Mouse (Mus musculus): Measurements from ENCODE around the gene Vps26b. TPM values are rescaled to one million over a fixed set of nuclear protein-coding genes. Genes with fewer than 3 reads are reported as not detected.

The Vps26b gene
- total RNA-seq (2017), result 27.7 and 30.5 TPM in 2 replicates

GRCm38 (mm10) chr9:27029828-27030762 lies at the start of gene Vps26b, which contains the start of gene Ncapd3:
Gene Vps26b, minus strand, starts transcription at chr9:27030065.
Gene Ncapd3, plus strand, starts transcription at chr9:27030175.
- ATAC-seq (ENCODE audit: extremely low read depth, insufficient number of reproducible peaks, low FRiP score, poor library complexity, severe bottlenecking), result peak; percentile 85

DNA sequence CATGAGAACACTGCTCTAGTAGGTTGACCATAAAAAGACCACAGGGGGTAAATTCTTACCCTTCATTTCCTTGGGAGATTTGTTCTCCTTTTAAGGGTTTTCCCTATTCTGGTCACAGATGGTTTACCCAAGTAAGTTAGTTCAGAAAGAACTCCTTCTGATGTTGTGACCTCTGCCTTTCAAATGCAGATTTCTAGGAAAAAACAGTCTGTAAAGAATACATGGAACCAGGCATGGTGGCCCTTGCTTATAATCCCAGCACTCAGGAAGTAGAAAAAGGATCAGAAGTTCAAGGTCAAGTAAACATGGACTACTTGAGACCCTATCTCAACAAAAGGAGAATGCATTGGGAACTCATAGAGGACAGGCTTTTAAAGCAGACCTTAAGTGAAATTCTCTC lies 45.9 kb upstream of the Vps26b start:
- no peak for ATAC-seq (ENCODE audit: extremely low read depth, insufficient number of reproducible peaks, low FRiP score, poor library complexity, severe bottlenecking)

DNA sequence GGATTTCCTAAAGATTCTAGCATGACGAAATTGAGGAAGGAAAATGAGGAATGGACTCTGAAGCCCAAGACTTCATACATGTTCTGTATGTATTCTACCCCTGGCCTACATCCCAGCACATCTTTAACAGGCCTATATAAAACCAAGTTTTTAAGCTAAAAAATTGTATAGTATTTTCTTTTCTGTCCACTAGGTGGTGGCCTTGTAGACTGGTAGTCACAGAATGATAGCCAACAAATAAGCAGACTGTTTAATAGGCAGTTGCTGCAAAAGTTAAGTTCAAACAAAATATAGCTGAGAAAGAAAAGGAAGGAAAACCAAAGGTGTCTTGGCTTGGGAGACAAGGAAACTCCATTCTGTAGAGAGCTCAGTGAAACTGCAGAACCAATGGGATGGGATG lies 44.8 kb upstream of the Vps26b start:
- ATAC-seq (ENCODE audit: extremely low read depth, insufficient number of reproducible peaks, low FRiP score, poor library complexity, severe bottlenecking), result no peak

GRCm38 (mm10) chr9:27070895-27071294 lies 41.0 kb upstream of the Vps26b start:
- ATAC-seq (ENCODE audit: extremely low read depth, insufficient number of reproducible peaks, low FRiP score, poor library complexity, severe bottlenecking), result no peak

- no peak for ATAC-seq (ENCODE audit: extremely low read depth, insufficient number of reproducible peaks, low FRiP score, poor library complexity, severe bottlenecking)
Observed at GRCm38 (mm10) chr9:27058341-27058740, 28.5 kb upstream of the Vps26b start.

DNA sequence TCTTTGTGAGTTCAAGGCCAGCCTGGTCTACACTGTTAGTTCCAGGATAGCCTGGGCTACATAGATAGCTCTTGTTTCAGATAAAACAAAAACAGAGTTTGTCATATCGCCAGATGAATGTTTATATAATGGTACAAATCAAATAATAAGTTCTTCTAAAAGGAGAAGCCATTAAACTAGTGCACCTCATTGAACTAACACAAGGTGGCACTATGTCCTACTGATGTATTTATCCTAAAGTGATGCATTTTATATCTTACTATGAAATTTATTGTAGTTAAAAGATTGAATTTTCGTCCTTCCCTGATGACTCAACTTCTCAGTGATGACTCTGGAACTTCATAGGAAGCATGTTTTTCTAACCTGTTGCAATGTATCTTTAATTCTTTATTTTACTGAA lies 19.6 kb upstream of the Vps26b start:
- no peak for ATAC-seq (ENCODE audit: extremely low read depth, insufficient number of reproducible peaks, low FRiP score, poor library complexity, severe bottlenecking)

DNA sequence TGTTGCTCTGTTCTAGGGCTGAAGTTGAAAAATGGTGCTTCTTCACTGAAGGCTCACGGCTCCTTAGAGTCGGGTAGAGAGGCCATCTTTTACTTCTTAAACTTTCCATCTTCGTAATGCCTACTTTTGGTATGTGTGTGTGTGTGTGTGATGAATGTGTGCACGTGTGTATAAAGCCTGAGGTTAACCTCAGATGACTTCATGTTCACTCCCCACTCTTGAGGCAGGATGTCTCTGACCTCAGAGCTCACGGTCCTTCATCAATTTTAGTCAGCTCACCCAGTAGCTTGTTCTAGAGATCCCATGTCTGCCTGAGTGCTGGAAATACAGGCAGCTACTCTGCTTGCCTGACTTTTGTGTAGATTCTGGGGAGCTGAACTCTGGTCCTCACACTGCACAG lies 14.0 kb upstream of the Vps26b start:
- no peak for ATAC-seq (ENCODE audit: extremely low read depth, insufficient number of reproducible peaks, low FRiP score, poor library complexity, severe bottlenecking)

DNA sequence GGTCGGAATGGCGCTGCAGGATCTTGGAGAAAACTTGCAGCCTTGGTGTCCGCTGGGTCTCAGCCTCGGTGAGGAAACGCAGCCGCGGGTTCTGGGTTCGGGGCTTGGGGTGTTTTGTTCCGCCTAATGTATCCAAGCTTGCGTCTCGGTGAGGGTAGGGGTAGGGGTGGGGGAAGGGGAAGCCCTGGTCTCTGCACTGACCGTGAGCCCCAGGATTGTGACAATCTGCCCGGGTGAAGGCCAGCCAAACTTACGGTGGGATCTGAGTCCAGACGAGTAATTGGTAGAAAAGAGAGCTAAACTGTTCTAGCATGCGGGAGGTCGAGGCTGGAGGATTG lies 867 bp upstream of the Vps26b start:
- no peak for ATAC-seq (ENCODE audit: extremely low read depth, insufficient number of reproducible peaks, low FRiP score, poor library complexity, severe bottlenecking)

GRCm38 (mm10) chr9:27029022-27029827 lies 640 bp downstream of the Vps26b start:
- ATAC-seq (ENCODE audit: extremely low read depth, insufficient number of reproducible peaks, low FRiP score, poor library complexity, severe bottlenecking), result no peak

DNA sequence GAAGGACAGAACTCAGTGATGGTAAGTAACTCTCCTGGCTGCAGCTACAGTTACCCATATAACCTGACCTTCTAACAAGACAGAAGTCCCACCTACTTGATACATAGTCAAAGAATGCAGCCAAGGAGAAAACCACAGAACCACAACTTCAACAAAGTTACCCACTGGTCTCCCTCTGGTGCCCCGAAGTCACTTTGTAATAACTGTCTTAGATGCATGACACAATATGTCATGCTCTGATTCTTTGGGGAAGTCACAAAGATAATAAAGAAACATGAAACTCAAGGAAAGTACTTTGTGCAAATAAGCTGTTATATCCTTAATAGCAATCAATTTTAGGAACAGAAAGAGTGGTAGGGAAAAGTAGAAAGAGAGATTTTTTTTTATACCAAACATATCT lies 3.2 kb downstream of the Vps26b start:
- ATAC-seq (ENCODE audit: extremely low read depth, insufficient number of reproducible peaks, low FRiP score, poor library complexity, severe bottlenecking), result peak; percentile 42; the same call in 1 of the 2 replicates

- peak; percentile 76 for ATAC-seq (ENCODE audit: extremely low read depth, insufficient number of reproducible peaks, low FRiP score, poor library complexity, severe bottlenecking)
Observed at GRCm38 (mm10) chr9:27023681-27024080, 6.2 kb downstream of the Vps26b start.

DNA sequence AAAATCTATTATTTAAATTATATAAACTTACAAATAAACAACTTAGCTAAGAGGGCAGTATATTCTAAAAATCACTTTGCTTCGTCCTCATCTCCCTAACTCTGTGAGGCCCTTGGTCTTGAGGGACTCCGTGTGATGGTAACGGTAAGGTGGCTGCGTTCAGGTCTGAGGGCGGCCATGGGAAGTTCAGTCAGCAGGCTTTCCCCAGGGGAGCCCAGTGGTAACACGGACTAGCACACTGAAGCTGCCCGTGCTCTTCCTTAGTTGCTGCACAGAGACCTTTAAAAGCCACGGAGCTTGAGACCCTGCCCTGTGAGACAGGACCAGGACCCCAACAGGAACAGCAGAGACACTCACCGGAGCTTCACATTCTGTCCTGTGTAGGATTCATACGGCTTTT lies 10.9 kb downstream of the Vps26b start:
- ATAC-seq (ENCODE audit: extremely low read depth, insufficient number of reproducible peaks, low FRiP score, poor library complexity, severe bottlenecking), result no peak

DNA sequence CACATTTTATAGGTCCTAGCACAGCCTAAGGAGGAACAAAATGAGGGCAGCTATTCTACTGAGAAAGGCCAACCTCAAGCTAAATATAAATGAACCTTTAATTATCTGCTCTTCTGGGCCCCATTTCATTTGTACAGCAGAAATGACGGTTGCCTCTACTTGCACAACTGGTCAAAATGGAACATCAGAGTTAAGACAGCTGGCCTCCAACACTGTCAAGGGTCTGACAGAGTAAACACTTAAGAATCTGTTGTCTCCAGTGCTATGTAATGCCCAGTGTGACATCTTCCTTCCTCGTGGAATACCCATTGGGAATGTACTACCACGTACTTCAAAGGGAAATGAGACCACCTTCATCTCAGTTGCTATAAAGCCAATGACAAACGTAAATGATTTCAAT lies 18.3 kb downstream of the Vps26b start:
- ATAC-seq (ENCODE audit: extremely low read depth, insufficient number of reproducible peaks, low FRiP score, poor library complexity, severe bottlenecking), result no peak

DNA sequence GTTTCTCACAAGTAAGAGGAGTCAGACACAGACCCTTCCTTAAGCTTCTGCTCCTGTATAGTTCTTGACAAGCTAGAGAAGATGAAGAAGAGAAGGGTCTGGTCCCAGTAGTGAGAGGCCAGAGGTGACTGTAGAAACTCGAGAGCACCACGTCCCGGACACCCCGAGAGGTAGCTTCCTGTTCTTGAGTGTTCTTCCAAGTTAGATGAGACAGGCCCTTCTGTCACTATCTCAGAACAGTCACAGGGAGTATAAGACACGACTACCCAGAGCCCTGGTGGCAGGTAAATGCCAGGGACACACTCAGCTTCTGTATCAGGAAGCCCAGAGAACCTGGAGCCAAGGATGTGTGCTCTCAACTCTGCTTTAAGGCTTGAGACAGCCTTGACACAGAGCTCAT lies 20.6 kb downstream of the Vps26b start:
- no peak for ATAC-seq (ENCODE audit: extremely low read depth, insufficient number of reproducible peaks, low FRiP score, poor library complexity, severe bottlenecking)

- ATAC-seq (ENCODE audit: extremely low read depth, insufficient number of reproducible peaks, low FRiP score, poor library complexity, severe bottlenecking), result no peak
Observed at GRCm38 (mm10) chr9:27006866-27007265, 23.0 kb downstream of the Vps26b start.

- ATAC-seq (ENCODE audit: extremely low read depth, insufficient number of reproducible peaks, low FRiP score, poor library complexity, severe bottlenecking), result no peak
Observed at GRCm38 (mm10) chr9:27005933-27006332, 23.9 kb downstream of the Vps26b start.

- no peak for ATAC-seq (ENCODE audit: extremely low read depth, insufficient number of reproducible peaks, low FRiP score, poor library complexity, severe bottlenecking)
Observed at GRCm38 (mm10) chr9:27005231-27005630, 24.6 kb downstream of the Vps26b start.

DNA sequence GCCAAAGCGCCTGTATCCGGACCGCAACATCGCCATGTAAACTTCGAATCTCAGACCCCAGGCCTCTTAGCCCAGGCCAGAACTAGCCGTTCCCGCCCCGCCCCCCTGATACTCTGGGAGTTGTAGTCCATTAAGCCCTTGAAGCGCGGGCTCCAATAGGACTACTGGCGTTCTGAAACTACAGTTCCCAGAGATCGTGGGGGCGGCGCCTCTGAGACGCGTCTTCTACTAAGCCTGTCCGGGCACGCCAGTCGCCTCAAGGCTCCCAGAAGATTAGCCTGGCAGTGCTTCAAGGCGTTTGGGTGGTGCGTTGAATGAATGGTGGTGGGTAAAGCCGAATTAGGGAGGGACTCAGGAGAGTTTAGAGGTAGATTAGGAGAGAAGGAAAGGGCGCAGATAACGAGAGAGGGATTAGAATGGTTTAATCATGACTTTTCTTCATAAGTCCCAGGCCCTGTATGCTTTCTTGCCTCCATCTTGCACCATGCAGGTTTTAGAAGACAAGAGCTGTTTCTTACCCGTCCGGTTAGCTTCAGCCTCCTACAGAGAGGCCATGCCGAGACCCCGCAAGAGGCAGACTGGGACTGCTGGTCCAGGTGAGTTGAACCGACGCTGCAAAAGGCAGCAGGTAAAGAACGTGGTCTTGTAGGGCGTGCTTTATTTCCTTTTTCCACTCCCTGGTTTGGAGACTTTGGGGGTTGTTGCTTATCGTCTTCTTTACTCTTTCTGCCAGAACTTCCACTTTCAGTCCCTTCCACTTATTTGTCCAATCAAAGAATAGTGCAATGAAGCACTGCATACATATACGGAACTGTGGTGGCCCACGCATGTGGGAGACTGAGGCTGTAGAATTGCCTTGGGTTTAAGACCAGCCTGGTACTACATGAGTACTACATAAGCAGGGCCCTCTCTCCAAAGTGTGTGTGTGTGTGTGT lies 30.1 kb downstream of the Vps26b start, which contains the start of the genes Acad8 and Thyn1:
Gene Acad8 (minus strand): TSS at position 106 of the 935 bp plus-strand sequence.
Gene Thyn1 (plus strand): TSS at position 250 of the 935 bp plus-strand sequence.
- ATAC-seq (ENCODE audit: extremely low read depth, insufficient number of reproducible peaks, low FRiP score, poor library complexity, severe bottlenecking), result peak; percentile 99
